Mouse (Mus musculus) liver, embryonic 14.5 days (tissue): ENCODE data around the gene Arhgap20.
A peak's percentile ranks its signal among the peaks of the same experiment; 100 is the strongest.

Experiments
- CTCF ChIP-seq: IDR thresholded peaks from 2 replicates; pipeline ENCODE4 v1.5.1; 2016; ENCODE audit warnings: antibody characterized with exemption, low read depth, control low read depth
- EP300 ChIP-seq: IDR thresholded peaks from 2 replicates; pipeline ENCODE4 v1.6.1; 2016; ENCODE audit warnings: antibody characterized with exemption, low read depth

GRCm38 (mm10) chr9:51787380-51787779 lies 22.2 kb downstream of the Arhgap20 start:
- TF ChIP-seq CTCF (peak; percentile 17; the same call in 1 of the 2 replicates), EP300 (no peak)
